Mouse (Mus musculus): ENCODE results near the gene Pi4kb.

- TF ChIP-seq CTCF (IDR thresholded peaks at IDR 0.05; ENCODE audit: control insufficient read depth, insufficient read depth, insufficient read length): no peak
- no peak for TF ChIP-seq MAX (IDR thresholded peaks at IDR 0.05)
- no peak for TF ChIP-seq FOSL1 (IDR thresholded peaks at IDR 0.05; ENCODE audit: insufficient read depth, low read length, poor library complexity, severe bottlenecking)
- TF ChIP-seq CEBPB (IDR thresholded peaks at IDR 0.05; ENCODE audit: low read depth): no peak
- no peak for TF ChIP-seq MYOG (IDR thresholded peaks at IDR 0.05; ENCODE audit: control insufficient read depth, extremely low read depth, insufficient read length)
- no peak for TF ChIP-seq USF1 (IDR thresholded peaks at IDR 0.05; ENCODE audit: low read depth)
Measured at GRCm38 (mm10) chr3:94959871-94960270, 14.7 kb upstream of the Pi4kb start.
